Mouse (Mus musculus) heart, embryonic 16.5 days (tissue): ENCODE data around the gene Mrpl43. TPM values are rescaled to one million over a fixed set of nuclear protein-coding genes. Genes with fewer than 3 reads are reported as not detected.
A peak's percentile ranks its signal among the peaks of the same experiment; 100 is the strongest.

Source experiments
- ATAC-seq: fragments of 200-750 bp; cut with Nextera tagmentation; replicated peaks from 2 replicates; pipeline ENCODE4 v1.8.0; 2017; ENCODE audit warnings: moderate number of reproducible peaks; ENCODE audit not compliant: insufficient read depth, low FRiP score; ENCODE audit errors: extremely low read depth
- H3K27ac ChIP-seq: fragments of 300-500 bp; sonication (generic); 2 replicates; pipeline ENCODE4 v1.5.1; 2014; ENCODE audit warnings: mild to moderate bottlenecking, low read length, control low read depth, moderate library complexity
- H3K27me3 ChIP-seq: fragments of 300-500 bp; sonication (generic); 2 replicates; pipeline ENCODE4 v1.6.1; 2014; ENCODE audit warnings: low read length, mixed read lengths; ENCODE audit not compliant: control insufficient read depth, insufficient read depth
- H3K36me3 ChIP-seq: fragments of 300-500 bp; sonication (generic); 2 replicates; pipeline ENCODE4 v1.6.1; 2014; ENCODE audit not compliant: control insufficient read depth, insufficient read depth
- H3K4me1 ChIP-seq: fragments of 300-500 bp; sonication (generic); 2 replicates; pipeline ENCODE4 v1.6.1; 2014; ENCODE audit warnings: low read length, mixed read lengths; ENCODE audit not compliant: control insufficient read depth, insufficient read depth
- H3K4me2 ChIP-seq: fragments of 300-500 bp; sonication (generic); 2 replicates; pipeline ENCODE4 v1.6.1; 2014; ENCODE audit warnings: low read depth, mild to moderate bottlenecking, control low read depth, low read length
- H3K4me3 ChIP-seq: fragments of 300-500 bp; sonication (generic); 2 replicates; pipeline ENCODE4 v1.5.1; 2014; ENCODE audit warnings: mild to moderate bottlenecking, control low read depth, low read length
- H3K9ac ChIP-seq: fragments of 300-500 bp; sonication (generic); 2 replicates; pipeline ENCODE4 v1.6.1; 2014; ENCODE audit warnings: low read length, control low read depth
- H3K9me3 ChIP-seq: fragments of 300-500 bp; sonication (generic); replicated peaks from 2 replicates; pipeline ENCODE4 v1.6.1; 2016; ENCODE audit warnings: low read length; ENCODE audit not compliant: control insufficient read depth
- WGBS: fragments of 180-500 bp; shearing (Covaris S2); extraction: QIAGEN DNeasy Blood & Tissue Kit; methylation state at CpG from one replicate; pipeline ENCODE4 v1.1.7; 2014; 5-methylcytosine and 5-hydroxymethylcytosine counted together
- polyA plus RNA-seq: library from polyadenylated mRNA; unstranded; fragments of >200 nt; fragmentation: Nextera tagmentation; extraction: Ambion mirVana; gene quantifications from 2 replicates; pipeline ENCODE4 v1.2.1, GENCODE M21; 2015

Gene Mrpl43
- polyA plus RNA-seq = 64.4 and 68.6 TPM in 2 replicates

DNA sequence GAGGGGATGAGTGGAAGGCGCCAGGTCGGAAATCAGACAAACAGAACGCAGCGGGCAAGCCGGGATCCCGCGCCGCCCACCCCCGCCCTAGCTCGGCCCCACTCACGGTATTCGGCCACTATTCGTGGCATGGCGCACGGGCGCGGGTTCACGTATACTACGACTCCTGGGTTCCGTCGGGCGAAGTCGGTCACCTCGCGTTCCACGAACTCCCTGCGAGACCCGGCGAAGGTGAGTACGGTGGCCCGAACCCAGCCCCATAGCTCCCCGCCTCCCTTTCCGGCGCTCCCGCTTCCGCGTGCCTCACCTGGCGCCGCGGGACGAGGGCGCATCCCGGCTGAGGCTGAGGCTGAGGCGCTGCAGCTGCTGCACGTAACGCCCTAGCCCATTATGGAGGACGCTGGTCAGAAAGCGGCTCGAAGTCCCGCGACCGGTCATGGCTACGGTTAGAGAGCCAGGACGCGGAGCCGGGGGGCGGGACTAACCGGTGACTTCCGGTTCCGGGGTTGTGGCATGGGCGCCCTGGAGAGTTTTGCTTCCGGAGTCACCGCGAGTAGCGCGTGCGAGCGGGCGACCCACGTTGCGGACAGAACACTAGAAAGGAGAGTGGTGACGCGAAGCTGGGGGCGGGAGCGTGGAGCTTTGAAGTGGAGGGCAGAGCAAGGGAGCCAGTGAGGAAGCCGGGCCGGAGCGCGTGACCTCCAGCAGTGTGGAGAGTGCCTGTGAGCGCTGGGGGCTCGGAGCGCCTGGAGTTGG, at the start of gene Mrpl43:
Gene Mrpl43 (minus strand): TSS at position 486 of the 756 bp plus-strand sequence.
- under 1% methylated on average over 82 of the region's 82 CpGs for WGBS
- Histone ChIP-seq H3K27ac (peak within 1 kb of the TSS; percentile 89), H3K27me3 (no peaks in the 10 kb centered on the region), H3K9me3 (no peaks in the 10 kb centered on the region), H3K36me3 (peaks cover 21% of the 10 kb centered on the region), H3K9ac (peak within 1 kb of the TSS; percentile 85), H3K4me1 (peaks cover 24% of the 10 kb centered on the region), H3K4me3 (peak within 1 kb of the TSS; percentile 88), H3K4me2 (peak within 1 kb of the TSS; percentile 81)
- peak; percentile 92 for ATAC-seq

DNA sequence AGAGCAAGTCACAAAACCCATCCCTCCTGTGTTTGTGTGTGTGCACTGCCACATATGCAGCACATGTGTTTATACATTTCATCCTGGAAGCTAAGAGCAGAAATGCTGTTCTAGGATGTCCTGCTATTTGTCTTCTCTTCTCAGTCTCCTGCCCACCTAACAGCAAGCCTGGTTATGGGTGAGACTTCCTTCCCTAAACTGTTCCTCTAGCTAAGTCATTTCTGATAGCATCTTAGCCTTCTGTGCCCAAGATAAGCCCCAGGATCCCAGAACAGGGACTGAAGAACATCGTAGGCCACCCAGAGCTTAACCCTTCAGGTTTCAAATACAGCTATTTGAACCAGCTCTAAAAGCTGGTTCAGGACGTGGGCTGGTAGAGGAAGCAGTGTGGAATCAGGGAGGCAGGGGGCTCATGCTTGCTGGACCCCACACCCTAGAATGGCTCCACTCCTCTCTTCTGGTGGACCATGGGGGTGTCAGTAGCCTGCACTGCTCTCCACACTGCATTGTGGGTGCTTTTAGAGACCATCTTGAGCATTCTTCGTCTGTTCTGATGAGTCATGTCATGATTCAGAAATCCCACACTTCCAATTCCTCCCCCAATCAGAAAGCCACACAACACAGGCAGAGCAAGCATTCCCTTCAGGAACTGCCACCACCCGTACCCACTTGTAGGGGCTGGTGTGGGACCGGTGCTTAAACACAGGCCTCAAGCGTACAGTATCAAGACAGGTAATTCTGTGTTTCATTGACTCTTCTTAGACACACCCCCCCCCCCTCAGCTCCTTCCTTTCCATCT, 48.8 kb upstream of the Mrpl43 start:
- Histone ChIP-seq H3K9ac (no peak overlapping the region), H3K4me3 (no peak overlapping the region), H3K27ac (no peak overlapping the region), H3K36me3 (peaks cover 17% of the 10 kb centered on the region), H3K27me3 (no peaks in the 10 kb centered on the region), H3K4me1 (peaks cover 21% of the 10 kb centered on the region), H3K4me2 (no peak overlapping the region), H3K9me3 (no peaks in the 10 kb centered on the region)
- ATAC-seq = no peak
- WGBS = 77% methylated on average over 6 of the region's 6 CpGs

DNA sequence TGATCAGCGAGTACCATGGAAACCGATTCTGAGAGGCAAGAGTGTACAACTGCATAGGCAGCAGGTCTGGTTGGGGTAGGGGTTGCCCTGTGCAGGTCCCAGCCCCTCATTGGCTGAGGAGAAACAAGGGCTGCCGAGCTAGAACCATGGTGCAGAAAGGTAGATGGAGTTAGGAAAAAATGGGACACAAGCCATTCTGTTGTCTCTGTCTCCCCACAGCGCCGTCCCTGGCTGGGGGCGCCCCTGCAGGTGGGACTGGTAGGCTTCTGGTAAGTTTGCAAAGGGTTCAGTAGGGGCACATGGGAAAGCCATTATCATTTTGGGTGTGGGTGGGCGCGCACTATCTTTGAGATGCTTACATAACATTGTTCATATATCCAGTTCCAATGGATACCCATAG, 47.2 kb upstream of the Mrpl43 start:
- Histone ChIP-seq H3K4me2 (no peak overlapping the region), H3K9ac (no peak overlapping the region), H3K27me3 (no peaks in the 10 kb centered on the region), H3K9me3 (no peaks in the 10 kb centered on the region), H3K4me3 (no peak overlapping the region), H3K27ac (no peak overlapping the region), H3K4me1 (peaks cover 18% of the 10 kb centered on the region), H3K36me3 (peaks cover 17% of the 10 kb centered on the region)
- 86% methylated on average over 8 of the region's 8 CpGs for WGBS
- no peak for ATAC-seq

DNA sequence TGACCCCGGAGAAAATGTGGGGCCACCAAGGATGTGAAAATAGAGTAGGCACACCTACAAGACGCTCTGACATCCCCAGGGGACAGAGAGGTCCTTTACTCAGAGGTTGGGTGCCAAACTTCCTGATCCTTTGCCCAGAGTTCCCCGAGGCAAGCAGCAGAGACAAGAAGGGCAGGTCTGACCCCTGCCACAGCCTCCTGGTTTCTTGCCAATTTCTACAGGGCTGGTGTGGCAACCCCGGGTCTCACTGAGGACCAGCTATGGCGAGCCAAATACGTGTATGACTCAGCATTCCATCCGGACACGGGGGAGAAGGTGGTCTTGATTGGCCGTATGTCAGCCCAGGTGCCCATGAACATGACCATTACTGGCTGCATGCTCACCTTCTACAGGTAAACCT, 43.3 kb upstream of the Mrpl43 start:
- Histone ChIP-seq H3K4me1 (peaks cover 19% of the 10 kb centered on the region), H3K9me3 (no peaks in the 10 kb centered on the region), H3K27me3 (peaks cover 18% of the 10 kb centered on the region), H3K27ac (no peak overlapping the region), H3K9ac (no peak overlapping the region), H3K4me3 (no peak overlapping the region), H3K36me3 (peaks cover 16% of the 10 kb centered on the region), H3K4me2 (no peak overlapping the region)
- no peak for ATAC-seq
- 78% methylated on average over 9 of the region's 9 CpGs for WGBS

DNA sequence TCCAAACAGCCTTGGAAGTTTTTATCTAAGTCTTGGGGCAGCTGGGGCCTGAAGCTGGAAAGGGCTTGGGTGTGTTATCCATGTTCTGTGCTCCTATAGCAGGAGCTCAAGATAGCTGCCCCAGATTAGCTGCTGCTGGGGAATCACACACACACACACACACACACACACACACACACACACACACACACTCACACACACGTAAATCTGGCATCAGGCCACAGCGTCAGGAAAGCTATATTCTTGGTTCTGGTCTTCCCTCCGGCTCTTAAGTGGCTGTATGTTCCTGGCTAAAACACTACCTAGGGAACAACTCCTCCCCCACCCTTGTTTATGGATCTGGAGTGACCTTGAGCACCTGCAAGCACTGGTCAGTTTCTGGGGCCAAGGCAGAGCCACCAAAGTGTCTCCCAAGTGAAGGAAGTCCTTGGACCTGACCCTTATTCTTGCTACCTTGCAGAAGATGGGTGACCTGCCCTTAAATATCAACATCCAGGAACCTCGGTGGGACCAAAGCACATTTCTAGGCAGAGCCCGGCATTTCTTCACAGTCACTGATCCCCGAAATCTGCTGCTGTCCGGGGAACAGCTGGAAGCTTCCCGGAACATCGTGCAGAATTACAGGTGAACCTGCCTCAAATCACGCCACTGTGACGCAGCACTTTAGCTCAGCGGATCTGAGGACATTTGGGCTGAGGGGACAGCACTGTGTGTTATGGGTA, 42.6 kb upstream of the Mrpl43 start:
- peaks cover 15% of the 10 kb centered on the region for H3K36me3 ChIP-seq
- H3K4me3 ChIP-seq = peak overlapping the region; percentile 68
- peak overlapping the region; percentile 93 for H3K27ac ChIP-seq
- H3K4me2 ChIP-seq = peak overlapping the region; percentile 91
- no peaks in the 10 kb centered on the region for H3K9me3 ChIP-seq
- peaks cover 19% of the 10 kb centered on the region for H3K4me1 ChIP-seq
- H3K27me3 ChIP-seq = peaks cover 24% of the 10 kb centered on the region
- peak overlapping the region; percentile 78 for H3K9ac ChIP-seq
- 74% methylated on average over 12 of the region's 12 CpGs for WGBS
- ATAC-seq = no peak

DNA sequence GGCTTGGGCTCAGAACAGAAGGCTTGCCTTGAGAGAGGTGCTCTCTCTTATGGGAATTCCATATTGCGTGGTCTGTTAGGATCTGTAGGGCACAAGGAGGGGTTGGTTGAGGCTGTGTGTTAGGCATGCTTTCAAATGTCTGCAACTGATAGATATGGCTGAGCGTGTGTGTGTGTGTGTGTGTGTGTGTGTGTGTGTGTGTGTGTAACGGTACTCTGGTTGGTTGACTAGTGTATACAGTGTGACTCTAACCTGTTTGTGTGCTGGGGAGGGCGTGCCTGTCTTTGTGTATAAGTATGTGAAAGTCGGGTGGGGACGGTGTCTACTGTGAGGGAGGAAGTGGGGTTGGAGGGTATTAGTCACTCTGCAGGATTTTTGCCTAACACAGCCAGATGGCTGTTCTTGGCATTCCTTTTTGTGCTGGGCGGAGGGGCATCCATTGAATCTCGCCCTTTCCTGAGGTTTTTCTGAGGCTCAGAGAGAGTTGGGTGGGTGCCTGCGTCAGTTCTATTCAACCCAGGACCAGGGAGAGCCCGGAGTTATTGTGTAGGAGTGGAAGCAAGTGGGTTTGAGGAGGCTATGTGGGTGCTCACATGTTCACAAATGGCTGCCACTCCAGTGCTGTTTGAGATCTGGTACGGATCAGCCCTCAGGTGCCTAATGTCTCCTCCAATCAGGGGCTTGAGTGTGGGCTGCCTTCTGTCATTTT, 41.8 kb upstream of the Mrpl43 start:
- H3K27ac ChIP-seq = peak overlapping the region; percentile 93
- WGBS = 21% methylated on average over 11 of the region's 11 CpGs
- ATAC-seq = peak; percentile 71
- peaks cover 27% of the 10 kb centered on the region for H3K27me3 ChIP-seq
- peaks cover 19% of the 10 kb centered on the region for H3K4me1 ChIP-seq
- H3K9me3 ChIP-seq = no peaks in the 10 kb centered on the region
- H3K4me3 ChIP-seq = peak overlapping the region; percentile 68
- H3K4me2 ChIP-seq = peak overlapping the region; percentile 91
- H3K9ac ChIP-seq = peak overlapping the region; percentile 78
- peaks cover 15% of the 10 kb centered on the region for H3K36me3 ChIP-seq

DNA sequence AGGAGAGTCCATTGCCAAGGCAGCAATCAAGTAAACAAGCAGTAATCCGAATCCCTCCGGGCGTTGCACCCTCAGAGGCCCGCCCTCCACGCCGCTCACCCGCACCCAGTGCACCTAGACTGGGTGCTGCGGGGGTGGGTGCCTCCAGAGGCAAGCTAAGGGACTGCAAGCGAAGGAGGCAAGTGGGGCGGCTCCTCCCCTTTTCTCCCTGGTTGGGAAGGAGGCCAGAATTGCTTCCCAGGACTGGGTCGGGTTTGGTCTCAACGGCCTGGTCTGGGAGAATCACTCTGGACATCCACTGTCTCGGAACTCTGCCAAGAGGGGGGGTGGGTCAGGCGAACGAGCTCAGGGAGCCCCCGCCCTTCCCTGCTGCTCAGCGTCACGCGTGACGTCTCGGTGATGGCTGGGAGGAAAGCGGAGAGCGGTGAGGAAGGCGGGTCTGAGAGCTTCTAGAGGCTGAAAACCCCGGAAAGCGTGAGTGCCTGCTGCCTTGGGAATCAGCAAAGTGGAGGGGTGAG, 41.2 kb upstream of the Mrpl43 start, which contains the start of gene Sfxn3:
Gene Sfxn3 (plus strand): TSS at position 87 of the 518 bp plus-strand sequence.
- H3K9ac ChIP-seq = peak within 1 kb of the TSS; percentile 78
- peaks cover 12% of the 10 kb centered on the region for H3K36me3 ChIP-seq
- no peaks in the 10 kb centered on the region for H3K9me3 ChIP-seq
- peaks cover 27% of the 10 kb centered on the region for H3K27me3 ChIP-seq
- peak; percentile 83 for ATAC-seq
- H3K4me2 ChIP-seq = peak within 1 kb of the TSS; percentile 91
- H3K4me3 ChIP-seq = peak within 1 kb of the TSS; percentile 68
- WGBS = under 1% methylated on average over 26 of the region's 26 CpGs
- H3K27ac ChIP-seq = peak within 1 kb of the TSS; percentile 93
- peaks cover 19% of the 10 kb centered on the region for H3K4me1 ChIP-seq
